Mouse (Mus musculus): ENCODE results near the gene Kit. TPM values are rescaled to one million over a fixed set of nuclear protein-coding genes. Genes with fewer than 3 reads are reported as not detected.

Kit gene
- polyA plus RNA-seq, 1 experiment, result 0.37 TPM

DNA sequence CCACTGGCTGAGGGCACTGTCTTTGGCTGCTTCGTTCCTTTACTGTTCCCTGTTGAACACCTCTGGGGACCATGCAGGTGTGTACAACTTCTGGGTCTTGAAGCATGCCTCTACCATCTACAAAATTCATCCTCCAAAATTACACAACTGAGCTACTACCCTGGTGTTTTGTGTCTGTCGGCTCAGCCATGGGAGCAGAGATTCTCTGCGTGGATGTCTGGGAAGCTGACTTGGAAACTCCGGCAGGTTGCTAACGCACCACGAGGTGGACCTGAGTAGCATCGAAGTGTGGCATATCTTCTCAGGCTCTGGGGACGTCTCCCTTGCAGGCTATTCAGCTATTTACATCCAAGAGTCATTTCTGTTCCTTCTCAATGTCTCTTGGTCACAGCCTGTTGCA is 123.8 kb downstream of the Kit start:
- H3K27ac ChIP-seq (ENCODE audit: insufficient read depth, low read length), result no peak overlapping the region
- no peak overlapping the region for H3K4me3 ChIP-seq (ENCODE audit: insufficient read depth, low read length)
- TF ChIP-seq CTCF (IDR thresholded peaks at IDR 0.05; ENCODE audit: borderline replicate concordance, insufficient read depth, low read length) (no peak), POLR2A (IDR thresholded peaks at IDR 0.05; ENCODE audit: low read depth, low read length) (no peak)
- H3K4me1 ChIP-seq (ENCODE audit: control insufficient read depth, insufficient read depth, low read length), result no peaks in the 10 kb centered on the region

DNA sequence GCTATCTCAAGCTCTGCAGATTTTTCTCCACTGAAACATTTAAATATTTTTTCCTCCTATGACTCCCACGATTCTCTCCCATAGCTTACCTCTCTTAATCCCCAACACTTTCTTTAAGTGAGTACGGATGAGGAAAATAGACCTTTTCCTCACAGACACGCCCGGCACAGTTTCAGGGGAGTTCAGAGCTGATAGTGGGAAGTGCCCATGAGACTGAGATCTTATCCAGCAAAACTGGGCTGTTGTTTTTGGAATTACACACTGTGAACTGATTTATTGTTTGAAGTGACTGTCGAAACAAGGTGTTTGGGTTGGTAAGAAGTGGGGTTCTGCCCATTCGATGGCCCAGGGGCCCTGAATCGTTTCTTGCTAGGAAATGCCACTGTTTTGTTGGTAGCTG is 124.4 kb downstream of the Kit start:
- Histone ChIP-seq H3K27ac (ENCODE audit: insufficient read depth, low read length) (no peak overlapping the region), H3K4me3 (ENCODE audit: insufficient read depth, low read length) (no peak overlapping the region), H3K4me1 (ENCODE audit: control insufficient read depth, insufficient read depth, low read length) (no peaks in the 10 kb centered on the region)
- TF ChIP-seq POLR2A (IDR thresholded peaks at IDR 0.05; ENCODE audit: low read depth, low read length), result no peak

DNA sequence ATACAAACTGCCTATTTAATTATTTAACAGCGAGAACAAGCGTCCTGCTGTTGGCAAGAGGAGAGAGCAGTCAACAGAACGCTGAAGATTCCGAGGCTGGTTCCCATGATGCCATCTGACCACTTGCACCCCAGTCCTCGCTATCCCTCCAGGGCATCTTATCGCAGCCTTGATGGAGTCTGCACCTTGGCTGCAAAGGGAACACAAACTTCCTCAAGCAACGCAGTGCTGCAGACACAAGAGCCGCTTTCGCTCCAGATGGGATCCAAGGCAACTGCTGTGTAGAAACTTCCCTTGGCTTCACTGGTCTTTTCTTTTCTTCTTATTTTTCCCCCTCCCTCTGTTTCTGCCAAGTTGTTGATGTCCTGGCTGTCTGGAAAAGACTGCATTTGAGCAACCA is 124.8 kb downstream of the Kit start:
- Histone ChIP-seq H3K4me3 (ENCODE audit: insufficient read depth, low read length) (no peak overlapping the region), H3K4me1 (ENCODE audit: control insufficient read depth, insufficient read depth, low read length) (no peaks in the 10 kb centered on the region), H3K27ac (ENCODE audit: insufficient read depth, low read length) (no peak overlapping the region)
- TF ChIP-seq POLR2A (IDR thresholded peaks at IDR 0.05; ENCODE audit: low read depth, low read length) (no peak), CTCF (IDR thresholded peaks at IDR 0.05; ENCODE audit: borderline replicate concordance, insufficient read depth, low read length) (no peak)

DNA sequence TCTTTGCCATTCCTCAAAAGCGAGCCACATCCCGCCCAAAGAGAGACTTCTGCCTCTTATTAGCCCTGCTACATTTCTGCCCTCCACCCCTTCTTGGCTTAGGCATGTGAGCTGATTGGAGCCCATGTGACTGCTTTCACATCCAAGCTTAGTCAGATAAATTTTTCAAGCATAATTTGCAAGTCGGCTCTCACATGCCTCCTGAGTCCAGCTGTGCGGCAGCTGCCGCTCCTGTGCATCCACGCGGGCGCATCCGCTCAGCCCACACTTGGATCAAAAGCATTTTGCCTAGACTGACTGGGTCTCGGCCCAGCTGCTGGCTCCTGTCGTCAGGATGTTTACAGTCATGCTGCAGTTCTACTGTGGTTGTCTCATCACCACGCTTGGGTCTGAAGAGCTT is 126.9 kb downstream of the Kit start:
- TF ChIP-seq POLR2A (IDR thresholded peaks at IDR 0.05; ENCODE audit: low read depth, low read length) (no peak), CTCF (IDR thresholded peaks at IDR 0.05; ENCODE audit: borderline replicate concordance, insufficient read depth, low read length) (no peak)
- no peaks in the 10 kb centered on the region for H3K4me1 ChIP-seq (ENCODE audit: control insufficient read depth, insufficient read depth, low read length)
- H3K4me3 ChIP-seq (ENCODE audit: insufficient read depth, low read length), result no peak overlapping the region
- H3K27ac ChIP-seq (ENCODE audit: insufficient read depth, low read length), result no peak overlapping the region

DNA sequence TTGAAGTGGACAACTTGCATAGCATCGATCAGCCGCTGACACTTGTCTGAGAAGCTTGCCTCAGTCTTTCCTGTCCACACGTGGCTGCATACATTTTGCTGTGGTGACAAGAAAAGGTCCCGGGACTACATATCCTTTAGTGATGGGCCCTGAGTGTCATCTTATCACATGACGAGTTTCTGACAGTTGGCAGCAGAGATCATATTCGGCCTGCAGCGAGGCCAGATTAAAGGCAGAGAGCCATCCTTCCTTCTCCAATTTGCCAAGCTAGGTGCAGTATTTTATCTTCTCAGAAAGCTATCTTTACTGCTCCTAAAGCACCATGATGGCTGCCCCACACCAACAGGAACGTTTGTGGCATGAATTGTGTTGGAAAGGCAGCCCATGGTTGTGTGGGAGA is 127.4 kb downstream of the Kit start:
- no peak for TF ChIP-seq CTCF (IDR thresholded peaks at IDR 0.05; ENCODE audit: borderline replicate concordance, insufficient read depth, low read length)
- no peak for TF ChIP-seq POLR2A (IDR thresholded peaks at IDR 0.05; ENCODE audit: low read depth, low read length)
- no peaks in the 10 kb centered on the region for H3K4me1 ChIP-seq (ENCODE audit: control insufficient read depth, insufficient read depth, low read length)

DNA sequence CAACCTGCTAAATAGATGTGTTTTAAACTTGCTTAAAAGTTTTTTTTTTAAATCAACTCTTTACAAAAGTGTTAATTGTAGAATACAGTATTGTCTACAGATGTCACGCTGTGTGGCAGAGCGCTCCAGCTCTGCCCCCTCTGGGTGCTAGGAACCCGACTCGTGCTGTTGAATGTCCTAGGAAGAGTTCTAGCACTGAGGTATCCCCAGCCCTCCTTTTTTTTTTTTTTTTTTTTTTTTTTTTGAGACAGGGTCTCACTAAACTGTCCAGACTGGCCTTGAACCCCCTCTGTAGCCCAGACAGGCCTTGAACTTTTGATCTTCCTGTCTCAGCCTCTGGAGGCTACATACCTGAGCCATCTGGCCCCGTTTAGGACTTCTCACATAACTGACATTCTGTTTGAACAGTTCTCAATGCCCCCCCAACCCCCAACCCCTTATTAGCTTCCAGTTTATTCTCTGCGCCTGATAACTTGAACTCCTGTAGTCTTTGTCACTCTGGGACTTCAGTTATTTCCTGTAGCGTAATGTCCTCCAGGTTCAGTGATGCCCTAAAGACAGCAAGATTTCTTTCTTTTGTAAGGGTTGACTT is 130.0 kb downstream of the Kit start:
- Histone ChIP-seq H3K4me3 (ENCODE audit: insufficient read depth, low read length) (no peak overlapping the region), H3K4me1 (ENCODE audit: control insufficient read depth, insufficient read depth, low read length) (no peaks in the 10 kb centered on the region), H3K27ac (ENCODE audit: insufficient read depth, low read length) (no peak overlapping the region)
- no peak for TF ChIP-seq POLR2A (IDR thresholded peaks at IDR 0.05; ENCODE audit: low read depth, low read length)
- no peak for TF ChIP-seq CTCF (IDR thresholded peaks at IDR 0.05; ENCODE audit: borderline replicate concordance, insufficient read depth, low read length)

More for the DNA sequence above, 127.4 kb downstream of the Kit start:
- H3K27ac ChIP-seq (ENCODE audit: insufficient read depth, low read length), result no peak overlapping the region
- no peak overlapping the region for H3K4me3 ChIP-seq (ENCODE audit: insufficient read depth, low read length)

DNA sequence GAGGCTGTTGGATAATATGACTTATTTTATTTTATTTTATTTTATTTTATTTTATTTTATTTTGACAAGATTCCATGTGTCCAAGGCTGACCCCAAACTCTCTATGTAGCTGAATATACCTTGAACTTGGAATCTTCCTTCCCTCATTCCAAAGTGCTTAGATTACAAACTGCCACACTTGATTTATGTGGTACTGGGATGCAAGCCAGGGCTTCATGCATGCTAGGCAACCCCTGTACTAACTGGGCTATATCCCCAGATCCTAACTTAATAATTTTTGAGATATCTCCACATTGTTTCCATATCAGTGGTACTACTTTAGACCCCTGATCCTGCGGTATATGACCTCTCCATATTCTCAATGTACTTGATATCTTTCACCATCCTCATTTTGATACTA is 130.7 kb downstream of the Kit start:
- Histone ChIP-seq H3K27ac (ENCODE audit: insufficient read depth, low read length) (no peak overlapping the region), H3K4me1 (ENCODE audit: control insufficient read depth, insufficient read depth, low read length) (no peaks in the 10 kb centered on the region), H3K4me3 (ENCODE audit: insufficient read depth, low read length) (no peak overlapping the region)
- TF ChIP-seq POLR2A (IDR thresholded peaks at IDR 0.05; ENCODE audit: low read depth, low read length), result no peak
- TF ChIP-seq CTCF (IDR thresholded peaks at IDR 0.05; ENCODE audit: borderline replicate concordance, insufficient read depth, low read length), result no peak

All from embryonic fibroblast, embryonic 13.5 days (primary cell).